Comparison of ENCODE assay signal across 32 mouse cellular contexts in genomic region chr3:83010291-83010690, GRCm38 (mm10). TPM values are rescaled to one million over a fixed set of nuclear protein-coding genes. Genes with fewer than 3 reads are reported as not detected.
DNase-seq lines count a peak whose midpoint lies in the region; ATAC-seq and TF ChIP-seq lines count a peak whose summit lies in the region.
"Had no signal": no experiment of that assay in that cellular context is flagged by ENCODE, and none has a peak within 500 bp of the region (broad histone marks: within the 10 kb centered on the region; RNA-seq: fewer than 3 reads in every experiment).

No protein-coding gene starts in this region.

- H3K27ac ChIP-seq in kidney, embryonic 15.5 days, result no peak overlapping the region
- peak overlapping the region; percentile 97 for H3K27ac ChIP-seq in liver, adult 2 months (replicated peaks; ENCODE audit: insufficient read depth, low read depth, low read length)
- no peak overlapping the region for H3K27ac ChIP-seq in liver, embryonic 12.5 days
- H3K27ac ChIP-seq in liver, postnatal 0 days (ENCODE audit: low read depth), result peak overlapping the region; percentile 89
- no peak overlapping the region for H3K27ac ChIP-seq in heart, embryonic 12.5 days (ENCODE audit: poor library complexity, severe bottlenecking)
- no peak overlapping the region for H3K27ac ChIP-seq in stomach, postnatal 0 days (replicated peaks)
- H3K27ac ChIP-seq: heart, embryonic 10.5 days; hindbrain, embryonic 12.5 days; hindbrain, postnatal 0 days; lung, embryonic 15.5 days; midbrain, embryonic 10.5 days; neural tube, embryonic 13.5 days had no signal

- TF ChIP-seq EP300 in liver, postnatal 0 days (IDR thresholded peaks at IDR 0.05; ENCODE audit: low read depth), result no peak
- no peak for TF ChIP-seq EP300 in stomach, postnatal 0 days (optimal IDR thresholded peaks at IDR 0.05)

- no peaks in the 10 kb centered on the region; the same call in none of the 2 replicates for H3K79me2 ChIP-seq in liver, adult 2 months (ENCODE audit: control insufficient read depth, insufficient read depth, low read length)

- no peaks in the 10 kb centered on the region for H3K4me1 ChIP-seq in kidney, embryonic 15.5 days
- H3K4me1 ChIP-seq in liver, adult 2 months (ENCODE audit: control insufficient read depth, insufficient read depth, low read length), result peaks cover 6% of the 10 kb centered on the region; the same call in 1 of the 2 replicates
- H3K4me1 ChIP-seq in liver, embryonic 12.5 days, result no peaks in the 10 kb centered on the region
- 0 out of 2 replicates have a peak, but pooled peaks cover 3% of the 10 kb centered on the region for H3K4me1 ChIP-seq in liver, postnatal 0 days (ENCODE audit: insufficient read depth)
- no peaks in the 10 kb centered on the region for H3K4me1 ChIP-seq in heart, embryonic 12.5 days (replicated peaks)
- no peaks in the 10 kb centered on the region for H3K4me1 ChIP-seq in stomach, postnatal 0 days (replicated peaks; ENCODE audit: control insufficient read depth, insufficient read depth)
- H3K4me1 ChIP-seq: heart, embryonic 10.5 days; hindbrain, embryonic 12.5 days; lung, embryonic 15.5 days; midbrain, embryonic 10.5 days; neural tube, embryonic 13.5 days had no signal

- no peak for ATAC-seq in kidney, embryonic 15.5 days (replicated peaks; ENCODE audit: low FRiP score)
- ATAC-seq in liver, embryonic 12.5 days, result no peak
- no peak for ATAC-seq in liver, postnatal 0 days
- ATAC-seq in heart, embryonic 12.5 days (ENCODE audit: insufficient number of reproducible peaks, low FRiP score), result no peak
- ATAC-seq in stomach, postnatal 0 days (ENCODE audit: low FRiP score, low TSS enrichment), result no peak
- ATAC-seq: CD4-positive, CD25-positive, alpha-beta regulatory T cell, adult 4 months; forebrain, embryonic 14.5 days; hindbrain, postnatal 0 days had no signal

- TF ChIP-seq POLR2A in liver, adult 2 months (IDR thresholded peaks at IDR 0.05; ENCODE audit: extremely low read depth, insufficient read depth, low read length), result peak; percentile 32; the same call in 1 of the 2 replicates

- no peaks in the 10 kb centered on the region for H3K9me3 ChIP-seq in kidney, embryonic 15.5 days (replicated peaks)
- H3K9me3 ChIP-seq in liver, embryonic 12.5 days (replicated peaks), result no peaks in the 10 kb centered on the region
- H3K9me3 ChIP-seq in liver, postnatal 0 days (ENCODE audit: low read length), result no peaks in the 10 kb centered on the region
- no peaks in the 10 kb centered on the region for H3K9me3 ChIP-seq in heart, embryonic 12.5 days (replicated peaks)
- no peaks in the 10 kb centered on the region for H3K9me3 ChIP-seq in stomach, postnatal 0 days (ENCODE audit: control insufficient read depth, low read length)
- H3K9me3 ChIP-seq: heart, embryonic 10.5 days; hindbrain, embryonic 12.5 days; lung, embryonic 15.5 days; midbrain, embryonic 10.5 days; neural tube, embryonic 13.5 days had no signal

- H3K4me3 ChIP-seq in kidney, embryonic 15.5 days (replicated peaks), result no peak overlapping the region
- H3K4me3 ChIP-seq in liver, adult 2 months (ENCODE audit: insufficient read depth, low read depth, low read length), result peak overlapping the region; percentile 82
- peak overlapping the region; percentile 2; the same call in 1 of the 2 replicates for H3K4me3 ChIP-seq in liver, embryonic 12.5 days
- H3K4me3 ChIP-seq in liver, postnatal 0 days (ENCODE audit: low read depth, low read length), result peak overlapping the region; percentile 49
- H3K4me3 ChIP-seq in heart, embryonic 12.5 days, result no peak overlapping the region
- no peak overlapping the region for H3K4me3 ChIP-seq in stomach, postnatal 0 days (ENCODE audit: low read depth, low read length)
- H3K4me3 ChIP-seq: heart, embryonic 10.5 days; hindbrain, embryonic 12.5 days; lung, embryonic 15.5 days; midbrain, embryonic 10.5 days; neural tube, embryonic 13.5 days had no signal

- WGBS in kidney, embryonic 15.5 days, result 76% methylated on average over 11 of the region's 11 CpGs
- WGBS in liver, adult 2 months, result 19% methylated on average over 11 of the region's 11 CpGs
- 58% methylated on average over 11 of the region's 11 CpGs for WGBS in liver, embryonic 12.5 days (ENCODE audit: insufficient replicate concordance)
- 46% methylated on average over 11 of the region's 11 CpGs for WGBS in liver, postnatal 0 days (ENCODE audit: insufficient replicate concordance)
- 76% methylated on average over 11 of the region's 11 CpGs for WGBS in heart, embryonic 12.5 days
- WGBS in stomach, postnatal 0 days, result 66% methylated on average over 11 of the region's 11 CpGs

- TF ChIP-seq CTCF in liver, adult 2 months (IDR thresholded peaks at IDR 0.05; ENCODE audit: low read depth, low read length), result no peak
- no peak for TF ChIP-seq CTCF in liver, postnatal 0 days (IDR thresholded peaks at IDR 0.05; ENCODE audit: low read depth)
- no peak for TF ChIP-seq CTCF in stomach, postnatal 0 days (IDR thresholded peaks at IDR 0.05; ENCODE audit: low read depth)

- no peak overlapping the region for H3K9ac ChIP-seq in kidney, embryonic 15.5 days
- peak overlapping the region; percentile 83 for H3K9ac ChIP-seq in liver, adult 2 months (ENCODE audit: low read depth, low read length)
- peak overlapping the region; percentile 12; the same call in 1 of the 2 replicates for H3K9ac ChIP-seq in liver, embryonic 12.5 days
- H3K9ac ChIP-seq in liver, postnatal 0 days (replicated peaks), result peak overlapping the region; percentile 69
- no peak overlapping the region for H3K9ac ChIP-seq in heart, embryonic 12.5 days
- no peak overlapping the region for H3K9ac ChIP-seq in stomach, postnatal 0 days (ENCODE audit: low read length)
- H3K9ac ChIP-seq: hindbrain, embryonic 12.5 days; lung, embryonic 15.5 days; neural tube, embryonic 13.5 days had no signal

- DNase-seq in kidney, adult 11 months, result peak; percentile 58
- DNase-seq in liver, adult 2 months (ENCODE audit: extremely low read depth, low read depth, low spot score), result peak; percentile 95
- DNase-seq in liver, result no peak
- DNase-seq in liver, postnatal 0 days, result no peak
- no peak for DNase-seq in stomach, postnatal 0 days (ENCODE audit: low spot score)
- DNase-seq: adrenal gland, postnatal 25 days; cerebellum, adult 2 months; cerebellum, postnatal 14 days; gastrocnemius, postnatal 14 days; heart, postnatal 36 days; layer of hippocampus, postnatal 36 days; left cerebral cortex, postnatal 4 days; right cerebral cortex, postnatal 4 days; thymus, adult 2 months; thymus, postnatal 36 days had no signal

- H3K36me3 ChIP-seq in kidney, embryonic 15.5 days, result no peaks in the 10 kb centered on the region
- H3K36me3 ChIP-seq in liver, adult 2 months (ENCODE audit: control insufficient read depth, insufficient read depth, low read length), result peaks cover 54% of the 10 kb centered on the region
- peaks cover 4% of the 10 kb centered on the region; the same call in 1 of the 2 replicates for H3K36me3 ChIP-seq in liver, embryonic 12.5 days
- no peaks in the 10 kb centered on the region; the same call in 1 of the 2 replicates for H3K36me3 ChIP-seq in liver, postnatal 0 days (replicated peaks; ENCODE audit: insufficient read depth, low read length)
- H3K36me3 ChIP-seq in heart, embryonic 12.5 days, result no peaks in the 10 kb centered on the region
- no peaks in the 10 kb centered on the region for H3K36me3 ChIP-seq in stomach, postnatal 0 days (ENCODE audit: control insufficient read depth, insufficient read depth, low read length)
- H3K36me3 ChIP-seq: heart, embryonic 10.5 days; hindbrain, embryonic 12.5 days; lung, embryonic 15.5 days; midbrain, embryonic 10.5 days; neural tube, embryonic 13.5 days had no signal

- H3K27me3 ChIP-seq in kidney, embryonic 15.5 days, result no peaks in the 10 kb centered on the region
- no peaks in the 10 kb centered on the region for H3K27me3 ChIP-seq in liver, adult 2 months (ENCODE audit: control insufficient read depth, insufficient read depth, low read length)
- no peaks in the 10 kb centered on the region for H3K27me3 ChIP-seq in liver, embryonic 12.5 days (replicated peaks)
- no peaks in the 10 kb centered on the region for H3K27me3 ChIP-seq in liver, postnatal 0 days (ENCODE audit: insufficient read depth, low read length)
- no peaks in the 10 kb centered on the region for H3K27me3 ChIP-seq in heart, embryonic 12.5 days (replicated peaks)
- no peaks in the 10 kb centered on the region for H3K27me3 ChIP-seq in stomach, postnatal 0 days (ENCODE audit: control insufficient read depth, insufficient read depth, low read length)
- H3K27me3 ChIP-seq: hindbrain, embryonic 12.5 days; lung, embryonic 15.5 days; neural tube, embryonic 13.5 days had no signal

- no peak overlapping the region for H3K4me2 ChIP-seq in kidney, embryonic 15.5 days
- H3K4me2 ChIP-seq in liver, embryonic 12.5 days, result peak overlapping the region; percentile 23
- H3K4me2 ChIP-seq in liver, postnatal 0 days (ENCODE audit: low read depth, low read length), result peak overlapping the region; percentile 66
- H3K4me2 ChIP-seq in heart, embryonic 12.5 days, result no peak overlapping the region
- H3K4me2 ChIP-seq in stomach, postnatal 0 days (replicated peaks; ENCODE audit: low read depth), result no peak overlapping the region
- H3K4me2 ChIP-seq: hindbrain, embryonic 12.5 days; lung, embryonic 15.5 days; neural tube, embryonic 13.5 days had no signal

RNA-seq across cellular contexts. Expression of gene Fgg, which starts 2.8 kb away (rescaled TPM):
- polyA plus RNA-seq in kidney, embryonic 15.5 days (2015; fragmentation: Nextera tagmentation; extraction: Ambion mirVana), result 4.0 and 8.8 TPM in 2 replicates
- 3,843 and 4,358 TPM in 2 replicates for total RNA-seq in liver, adult 2 months (2014; rRNA removed)
- polyA plus RNA-seq in liver, adult 2 months (2012; rRNA removed), result 2,564 and 2,816 TPM in 2 replicates
- 170 and 179 TPM in 2 replicates for polyA plus RNA-seq in liver, embryonic 12.5 days (2016; fragmentation: Nextera tagmentation; extraction: Ambion mirVana)
- polyA plus RNA-seq in liver, postnatal 0 days (2015; fragmentation: Nextera tagmentation; extraction: Ambion mirVana), result 4,762 and 5,621 TPM in 2 replicates
- 0.32 and 3.1 TPM in 2 replicates for polyA plus RNA-seq in heart, embryonic 12.5 days (2016; fragmentation: Nextera tagmentation; extraction: Ambion mirVana)
- polyA plus RNA-seq in stomach, postnatal 0 days (2015; fragmentation: Nextera tagmentation; extraction: Ambion mirVana), result 4.6 and 11.2 TPM in 2 replicates
- total RNA-seq: gastrocnemius, postnatal 14 days; granulocyte monocyte progenitor cell, adult 5-6 weeks; heart, postnatal 36 days; hindbrain, postnatal 0 days; layer of hippocampus, adult 8-10 months; layer of hippocampus, postnatal 36 days; left cerebral cortex, postnatal 4 days; megakaryocyte progenitor cell, adult 5-6 weeks had no signal
- polyA plus RNA-seq: CD4-positive, CD25-positive, alpha-beta regulatory T cell, adult 4 months; cerebellum, adult 2 months; cortical plate, adult 2 months; forebrain, embryonic 14.5 days; hindbrain, embryonic 12.5 days; neural tube, embryonic 13.5 days had no signal

RNA-seq across cellular contexts. Expression of gene Fga, which starts 15.6 kb away (rescaled TPM):
- polyA plus RNA-seq in kidney, embryonic 15.5 days (2015; fragmentation: Nextera tagmentation; extraction: Ambion mirVana), result 5.5 and 12.2 TPM in 2 replicates
- total RNA-seq in liver, adult 2 months (2014; rRNA removed), result 3,320 and 3,369 TPM in 2 replicates
- 877 and 984 TPM in 2 replicates for polyA plus RNA-seq in liver, adult 2 months (2012; rRNA removed)
- polyA plus RNA-seq in liver, embryonic 12.5 days (2016; fragmentation: Nextera tagmentation; extraction: Ambion mirVana), result 190 and 194 TPM in 2 replicates
- polyA plus RNA-seq in liver, postnatal 0 days (2015; fragmentation: Nextera tagmentation; extraction: Ambion mirVana), result 4,366 and 4,944 TPM in 2 replicates
- 0.67 and 3.9 TPM in 2 replicates for polyA plus RNA-seq in heart, embryonic 12.5 days (2016; fragmentation: Nextera tagmentation; extraction: Ambion mirVana)
- polyA plus RNA-seq in stomach, postnatal 0 days (2015; fragmentation: Nextera tagmentation; extraction: Ambion mirVana), result 3.9 and 10.0 TPM in 2 replicates
- total RNA-seq: gastrocnemius, postnatal 14 days; granulocyte monocyte progenitor cell, adult 5-6 weeks; heart, postnatal 36 days; hindbrain, postnatal 0 days; layer of hippocampus, adult 8-10 months; layer of hippocampus, postnatal 36 days; left cerebral cortex, postnatal 4 days; megakaryocyte progenitor cell, adult 5-6 weeks had no signal
- polyA plus RNA-seq: CD4-positive, CD25-positive, alpha-beta regulatory T cell, adult 4 months; cortical plate, adult 2 months; embryonic facial prominence, embryonic 14.5 days; forebrain, embryonic 14.5 days; hindbrain, embryonic 12.5 days; hindbrain, postnatal 0 days; midbrain, embryonic 10.5 days had no signal

RNA-seq across cellular contexts. Expression of gene Fgb, which starts 39.4 kb away (rescaled TPM):
- 4.5 and 8.3 TPM in 2 replicates for polyA plus RNA-seq in kidney, embryonic 15.5 days (2015; fragmentation: Nextera tagmentation; extraction: Ambion mirVana)
- total RNA-seq in liver, adult 2 months (2014; rRNA removed), result 2,420 and 2,798 TPM in 2 replicates
- polyA plus RNA-seq in liver, adult 2 months (2012; rRNA removed), result 918 and 923 TPM in 2 replicates
- polyA plus RNA-seq in liver, embryonic 12.5 days (2016; fragmentation: Nextera tagmentation; extraction: Ambion mirVana), result 139 and 143 TPM in 2 replicates
- polyA plus RNA-seq in liver, postnatal 0 days (2015; fragmentation: Nextera tagmentation; extraction: Ambion mirVana), result 2,723 and 3,190 TPM in 2 replicates
- 0.39 and 2.2 TPM in 2 replicates for polyA plus RNA-seq in heart, embryonic 12.5 days (2016; fragmentation: Nextera tagmentation; extraction: Ambion mirVana)
- 2.8 and 6.1 TPM in 2 replicates for polyA plus RNA-seq in stomach, postnatal 0 days (2015; fragmentation: Nextera tagmentation; extraction: Ambion mirVana)
- total RNA-seq: adrenal gland, postnatal 25 days; gastrocnemius, postnatal 14 days; granulocyte monocyte progenitor cell, adult 5-6 weeks; heart, postnatal 36 days; hindbrain, postnatal 0 days; layer of hippocampus, adult 8-10 months; layer of hippocampus, postnatal 36 days; left cerebral cortex, postnatal 4 days; megakaryocyte progenitor cell, adult 5-6 weeks had no signal
- polyA plus RNA-seq: CD4-positive, CD25-positive, alpha-beta regulatory T cell, adult 4 months; cortical plate, adult 2 months; forebrain, embryonic 14.5 days; hindbrain, embryonic 12.5 days; hindbrain, postnatal 0 days; midbrain, embryonic 10.5 days; spleen, adult 2 months had no signal

RNA-seq across cellular contexts. Expression of gene Plrg1, which starts 45.0 kb away (rescaled TPM):
- polyA plus RNA-seq in kidney, embryonic 15.5 days (2015; fragmentation: Nextera tagmentation; extraction: Ambion mirVana), result 99.6 and 104 TPM in 2 replicates
- total RNA-seq in liver, adult 2 months (2014; rRNA removed), result 34.1 and 35.1 TPM in 2 replicates
- 20.7 and 21.8 TPM in 2 replicates for polyA plus RNA-seq in liver, adult 2 months (2012; rRNA removed)
- polyA plus RNA-seq in liver, embryonic 12.5 days (2016; fragmentation: Nextera tagmentation; extraction: Ambion mirVana), result 66.2 and 69.4 TPM in 2 replicates
- polyA plus RNA-seq in liver, postnatal 0 days (2015; fragmentation: Nextera tagmentation; extraction: Ambion mirVana), result 29.6 and 29.9 TPM in 2 replicates
- 59.3 and 60.3 TPM in 2 replicates for polyA plus RNA-seq in heart, embryonic 12.5 days (2016; fragmentation: Nextera tagmentation; extraction: Ambion mirVana)
- polyA plus RNA-seq in stomach, postnatal 0 days (2015; fragmentation: Nextera tagmentation; extraction: Ambion mirVana), result 43.7 and 44.6 TPM in 2 replicates

Comparison
In these comparisons a context has a peak if more than half of its experiments do, and no peak if none do; other contexts are left out.
1. DNase-seq: peak in kidney, adult 11 months (single experiment) and liver, adult 2 months (single experiment); none in liver (single experiment), liver, postnatal 0 days (single experiment) and stomach, postnatal 0 days (single experiment).
2. H3K27ac ChIP-seq: peak in liver, adult 2 months (single experiment) and liver, postnatal 0 days (single experiment); none in kidney, embryonic 15.5 days (single experiment), liver, embryonic 12.5 days (single experiment), heart, embryonic 12.5 days (single experiment) and stomach, postnatal 0 days (single experiment).
3. H3K4me2 ChIP-seq: peak in liver, embryonic 12.5 days (single experiment) and liver, postnatal 0 days (single experiment); none in kidney, embryonic 15.5 days (single experiment), heart, embryonic 12.5 days (single experiment) and stomach, postnatal 0 days (single experiment).
4. H3K4me3 ChIP-seq: peak in liver, adult 2 months (single experiment), liver, embryonic 12.5 days (single experiment) and liver, postnatal 0 days (single experiment); none in kidney, embryonic 15.5 days (single experiment), heart, embryonic 12.5 days (single experiment) and stomach, postnatal 0 days (single experiment).
5. H3K9ac ChIP-seq: peak in liver, adult 2 months (single experiment), liver, embryonic 12.5 days (single experiment) and liver, postnatal 0 days (single experiment); none in kidney, embryonic 15.5 days (single experiment), heart, embryonic 12.5 days (single experiment) and stomach, postnatal 0 days (single experiment).
6. RNA of gene Fgg, which starts 2.8 kb away (polyA plus RNA-seq): 4,762 to 5,621 TPM in liver, postnatal 0 days, 2,564 to 2,816 TPM in liver, adult 2 months and 170 to 179 TPM in liver, embryonic 12.5 days; 4.0 to 8.8 TPM in kidney, embryonic 15.5 days, 4.6 to 11.2 TPM in stomach, postnatal 0 days and 0.32 to 3.1 TPM in heart, embryonic 12.5 days; every median in the first group is over 10 times any median in the second.
7. RNA of gene Fga, which starts 15.6 kb away (polyA plus RNA-seq): 4,366 to 4,944 TPM in liver, postnatal 0 days, 877 to 984 TPM in liver, adult 2 months and 190 to 194 TPM in liver, embryonic 12.5 days; 5.5 to 12.2 TPM in kidney, embryonic 15.5 days, 0.67 to 3.9 TPM in heart, embryonic 12.5 days and 3.9 to 10.0 TPM in stomach, postnatal 0 days; every median in the first group is over 10 times any median in the second.
8. RNA of gene Fgb, which starts 39.4 kb away (polyA plus RNA-seq): 2,723 to 3,190 TPM in liver, postnatal 0 days, 918 to 923 TPM in liver, adult 2 months and 139 to 143 TPM in liver, embryonic 12.5 days; 4.5 to 8.3 TPM in kidney, embryonic 15.5 days, 2.8 to 6.1 TPM in stomach, postnatal 0 days and 0.39 to 2.2 TPM in heart, embryonic 12.5 days; every median in the first group is over 10 times any median in the second.